Mouse (Mus musculus) embryonic facial prominence, embryonic 13.5 days (tissue): ENCODE measurements around the gene Grk6. TPM values are rescaled to one million over a fixed set of nuclear protein-coding genes. Genes with fewer than 3 reads are reported as not detected.

Source experiments
- microRNA-seq: library from miRNA; unstranded; fragments of <30 nt; microRNA quantifications from one replicate; pipeline ENCODE4, GENCODE M21; 2016
- polyA plus RNA-seq: library from polyadenylated mRNA; unstranded; fragments of >200 nt; fragmentation: Nextera tagmentation; extraction: Ambion mirVana; gene quantifications from 2 replicates; pipeline ENCODE4 v1.2.1, GENCODE M21; 2015

Gene Grk6
- polyA plus RNA-seq, 1 experiment from 2014 or later: 36.4 TPM

Small RNA genes within 50 kb of the gene (microRNA-seq; reads per million reads assigned to microRNA genes)
- gene Mir6943 (not detected), gene Mir6944 (32.5 reads per million, percentile 41 among the genes with 10 or more reads in this experiment), gene Mir6945 (0.92 reads per million)

Other genes with a start within 250 kb of the Grk6 start
- gene Nsd1, start 235.3 kb upstream of the Grk6 start, polyA plus RNA-seq: 77.2 and 83.0 TPM in 2 replicates
- gene Prelid1, start 124.6 kb upstream of the Grk6 start, polyA plus RNA-seq: 369 and 402 TPM in 2 replicates
- gene Rab24, start 123.1 kb upstream of the Grk6 start, polyA plus RNA-seq: 104 and 112 TPM in 2 replicates
- 41.4 and 51.0 TPM in 2 replicates for gene Mxd3, start 115.2 kb upstream of the Grk6 start, polyA plus RNA-seq
- gene Lman2, start 82.3 kb upstream of the Grk6 start, polyA plus RNA-seq: 89.3 and 93.1 TPM in 2 replicates
- 1.4 TPM in 2 replicates for gene Rgs14, start 75.3 kb upstream of the Grk6 start, polyA plus RNA-seq
- not detected in 2 replicates for gene Slc34a1, start 46.9 kb upstream of the Grk6 start, polyA plus RNA-seq
- not detected in 2 replicates for gene Pfn3, start 29.8 kb upstream of the Grk6 start, polyA plus RNA-seq
- 0.24 and 1.6 TPM in 2 replicates for gene F12, start 18.3 kb upstream of the Grk6 start, polyA plus RNA-seq
- gene Prr7, start 19.2 kb downstream of the Grk6 start, polyA plus RNA-seq: 0.96 and 1.2 TPM in 2 replicates
- 275 and 276 TPM in 2 replicates for gene Dbn1, start 43.0 kb downstream of the Grk6 start, polyA plus RNA-seq
- 105 and 119 TPM in 2 replicates for gene Pdlim7, start 68.6 kb downstream of the Grk6 start, polyA plus RNA-seq
- 2.3 and 2.8 TPM in 2 replicates for gene Dok3, start 84.2 kb downstream of the Grk6 start, polyA plus RNA-seq
- 73.0 and 80.0 TPM in 2 replicates for gene Ddx41, start 91.6 kb downstream of the Grk6 start, polyA plus RNA-seq
- gene Fam193b, start 126.0 kb downstream of the Grk6 start, polyA plus RNA-seq: 47.4 and 49.9 TPM in 2 replicates
- 158 and 177 TPM in 2 replicates for gene Tmed9, start 128.7 kb downstream of the Grk6 start, polyA plus RNA-seq
- gene B4galt7, start 154.8 kb downstream of the Grk6 start, polyA plus RNA-seq: 34.3 and 35.1 TPM in 2 replicates
- gene Caml, start 177.9 kb downstream of the Grk6 start, polyA plus RNA-seq: 76.3 and 76.5 TPM in 2 replicates
- gene Ddx46, start 190.0 kb downstream of the Grk6 start, polyA plus RNA-seq: 43.2 and 44.3 TPM in 2 replicates
- gene B230219D22Rik, start 248.1 kb downstream of the Grk6 start, polyA plus RNA-seq: 71.5 and 73.7 TPM in 2 replicates